Mouse (Mus musculus) embryo, embryonic 10 days (tissue): Measurements from ENCODE around the gene Vpreb1.
"Not testable (repeated sequence)": the region's sequence is repeated elsewhere in the genome, so short reads cannot be mapped to it uniquely, and the experiment has no call there.

ENCODE experiments used
- DNase-seq: peaks from one replicate; pipeline ENCODE4 v3.0.0-alpha.2; 2015; ENCODE audit warnings: low spot score

Gene Vpreb1

DNA sequence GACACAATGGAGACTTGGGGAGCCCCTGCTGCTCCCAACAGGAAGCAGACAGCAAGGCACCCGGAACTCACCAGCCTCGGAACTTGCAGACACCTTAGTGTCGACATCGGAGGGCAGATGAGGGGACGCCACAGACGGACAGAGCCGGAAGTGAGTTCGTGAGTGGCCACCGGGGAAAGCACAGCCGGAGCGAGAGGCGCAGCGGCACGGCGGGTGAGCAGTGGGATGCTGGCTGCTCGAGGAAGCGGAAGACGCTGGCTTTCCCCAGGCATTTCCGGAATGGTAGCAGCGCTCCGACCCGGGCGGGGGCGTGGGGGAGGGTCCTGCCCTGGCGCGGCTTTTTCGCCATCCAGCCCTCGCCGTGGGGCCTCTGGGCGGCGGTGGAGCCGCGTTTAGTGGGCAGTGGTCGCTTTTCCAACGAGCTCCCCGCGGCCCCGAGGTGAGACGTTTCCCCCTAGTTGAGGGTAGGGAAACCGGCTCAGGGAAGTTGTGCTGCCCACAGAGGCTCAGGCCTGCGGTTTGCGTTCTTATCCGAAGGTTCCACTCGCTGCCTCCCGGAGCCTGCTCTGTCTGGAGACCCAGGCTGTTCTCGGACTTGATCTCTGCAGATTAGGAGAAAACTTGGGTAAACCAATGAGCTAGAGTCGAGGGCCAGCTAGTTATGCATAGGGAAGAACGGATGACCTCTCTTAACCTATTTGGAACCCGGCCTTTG lies at the start of gene Vpreb1, which contains the start of gene Top3b:
TSS of gene Vpreb1 (minus strand) at position 227 of the 715 bp plus-strand sequence.
TSS of gene Top3b (plus strand) at position 120 of the 715 bp plus-strand sequence.
- DNase-seq, result peak; percentile 98

DNA sequence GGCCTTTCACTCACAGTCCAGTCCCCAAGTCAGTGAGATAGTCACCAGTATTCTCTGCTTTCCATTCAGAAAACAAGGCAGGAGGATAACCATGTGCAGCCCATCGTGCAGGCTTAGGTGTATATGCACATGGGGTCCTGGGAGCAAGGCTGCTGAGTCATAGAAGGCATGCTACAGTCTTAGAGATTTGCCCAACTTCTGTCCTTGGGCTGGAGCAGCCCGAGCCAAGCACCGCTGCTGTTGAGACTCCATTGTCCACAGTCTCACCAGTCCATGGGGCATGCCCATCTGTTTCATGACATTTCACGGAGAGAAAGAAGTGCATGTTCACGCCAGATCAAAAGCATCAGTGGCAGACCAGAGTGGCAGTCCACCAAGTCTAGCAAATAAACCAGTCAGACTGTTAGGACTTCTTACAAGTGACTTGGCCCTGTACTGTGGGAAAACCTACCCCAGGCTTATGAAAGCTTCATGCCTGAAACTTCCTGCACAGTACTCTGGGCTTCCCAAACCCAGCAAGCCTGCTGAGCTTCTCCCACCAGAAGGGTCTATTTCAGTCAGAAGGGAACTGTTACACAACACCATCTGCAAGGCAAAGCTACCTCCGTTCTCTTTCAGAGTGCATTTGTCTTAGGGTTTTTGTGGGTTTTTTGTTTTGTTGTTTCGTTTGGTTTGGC lies 47.9 kb upstream of the Vpreb1 start:
- no peak for DNase-seq

GRCm38 (mm10) chr16:16913440-16913839 lies 42.8 kb upstream of the Vpreb1 start:
- no peak for DNase-seq

GRCm38 (mm10) chr16:16911641-16912597 lies 41.3 kb upstream of the Vpreb1 start:
- peak; percentile 91 for DNase-seq

GRCm38 (mm10) chr16:16907799-16908198 lies 37.2 kb upstream of the Vpreb1 start:
- DNase-seq, result peak; percentile 10

- no peak for DNase-seq
Observed at GRCm38 (mm10) chr16:16903188-16903587, 32.5 kb upstream of the Vpreb1 start.

DNA sequence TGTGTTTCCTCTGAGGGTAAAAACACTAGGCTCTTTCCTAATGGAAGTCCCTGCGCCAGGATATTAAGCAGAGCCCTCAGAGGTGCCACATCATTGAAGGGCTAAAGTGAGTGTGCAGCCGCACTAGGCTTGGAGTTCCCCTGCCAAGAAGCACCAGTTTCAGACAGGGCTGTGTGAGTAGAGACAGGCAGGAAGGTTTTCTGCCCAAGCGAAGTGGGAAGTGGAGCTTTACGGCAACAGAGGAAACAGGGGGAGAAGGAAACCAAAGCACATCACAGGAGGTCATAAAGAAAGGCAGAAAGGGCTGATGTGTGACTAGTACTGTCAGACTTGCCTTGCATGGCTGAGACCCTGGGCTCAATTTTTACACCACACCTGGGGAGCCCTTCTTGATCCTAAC lies 31.7 kb upstream of the Vpreb1 start:
- DNase-seq, result no peak

DNA sequence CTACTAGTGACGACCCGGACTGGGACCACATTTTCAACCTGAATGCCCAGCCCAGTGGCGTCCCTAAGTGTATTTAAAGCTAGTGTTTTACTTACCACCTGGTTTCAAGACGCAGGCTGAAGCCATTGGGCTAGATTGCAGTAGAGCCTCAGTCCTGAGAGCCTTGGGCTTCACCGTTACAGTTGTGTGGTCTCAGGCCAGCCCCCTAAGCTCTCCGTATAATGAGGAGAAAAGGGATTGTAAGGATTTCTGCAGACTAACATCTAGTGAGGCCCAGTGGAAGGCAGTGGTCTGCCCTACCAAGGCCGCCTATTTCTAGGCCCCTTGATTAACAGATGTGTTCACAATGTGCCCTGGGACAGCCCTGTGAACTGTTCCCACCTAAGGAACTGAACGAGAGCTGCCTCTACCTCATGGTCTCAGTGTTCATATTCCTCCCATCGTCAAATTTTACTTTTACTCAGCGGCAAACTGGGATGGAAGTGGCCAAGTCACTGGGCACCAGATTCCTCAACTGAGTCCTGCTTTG lies 26.5 kb upstream of the Vpreb1 start:
- DNase-seq, result no peak

DNA sequence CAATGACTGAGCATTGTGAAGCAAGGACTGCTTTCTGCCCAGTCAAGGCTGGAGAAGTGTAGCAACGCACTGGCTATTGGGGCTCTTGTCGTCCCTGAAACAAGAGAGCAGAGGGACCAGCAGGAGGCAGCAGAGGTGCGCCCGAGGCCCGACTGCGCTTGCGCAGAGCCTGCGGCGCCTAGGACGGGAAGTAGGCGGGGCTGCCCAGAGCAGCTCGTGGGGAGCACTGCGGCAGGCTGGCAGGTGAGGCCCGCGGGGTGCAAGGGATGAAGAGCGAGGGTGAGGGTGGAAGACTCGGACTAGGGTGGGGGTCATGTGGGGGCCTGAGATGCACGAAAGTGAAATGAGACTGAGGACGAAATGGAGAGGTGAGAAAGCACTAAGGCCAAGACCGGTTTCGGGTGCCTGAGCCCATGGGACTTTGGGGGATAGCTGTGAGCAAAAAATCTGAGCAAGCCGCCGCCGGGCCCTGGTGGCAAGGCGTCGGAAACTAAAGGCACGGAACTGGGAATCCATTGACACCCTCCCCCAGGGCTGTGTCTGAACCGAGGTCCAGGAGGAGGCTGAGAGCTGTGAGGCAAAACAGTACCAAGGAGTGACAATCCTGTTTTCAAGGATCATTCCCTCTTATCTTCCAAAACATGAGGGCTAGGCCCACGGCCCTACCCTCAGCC lies 25.9 kb upstream of the Vpreb1 start, which contains the start of gene Ppm1f:
TSS of gene Ppm1f (plus strand) at position 88 of the 674 bp plus-strand sequence.
- peak; percentile 94 for DNase-seq

DNA sequence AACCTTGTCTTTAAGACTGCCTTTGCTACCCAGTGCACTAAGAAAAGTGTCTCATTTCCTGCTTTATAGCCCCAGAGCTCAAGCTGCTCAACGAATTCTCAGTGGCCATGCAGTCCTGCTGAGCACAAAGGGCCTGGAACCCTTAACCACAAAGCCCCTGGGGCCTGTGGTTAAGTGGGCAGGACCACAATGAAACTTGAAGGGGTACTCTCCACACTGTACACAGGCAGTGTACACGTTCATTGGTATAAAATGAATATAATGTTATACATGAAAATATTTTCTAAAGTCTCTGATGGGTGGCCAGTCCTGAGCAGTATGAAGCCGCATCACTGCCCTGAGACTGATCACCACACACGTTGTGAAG lies 25.4 kb upstream of the Vpreb1 start:
- DNase-seq, result no peak

DNA sequence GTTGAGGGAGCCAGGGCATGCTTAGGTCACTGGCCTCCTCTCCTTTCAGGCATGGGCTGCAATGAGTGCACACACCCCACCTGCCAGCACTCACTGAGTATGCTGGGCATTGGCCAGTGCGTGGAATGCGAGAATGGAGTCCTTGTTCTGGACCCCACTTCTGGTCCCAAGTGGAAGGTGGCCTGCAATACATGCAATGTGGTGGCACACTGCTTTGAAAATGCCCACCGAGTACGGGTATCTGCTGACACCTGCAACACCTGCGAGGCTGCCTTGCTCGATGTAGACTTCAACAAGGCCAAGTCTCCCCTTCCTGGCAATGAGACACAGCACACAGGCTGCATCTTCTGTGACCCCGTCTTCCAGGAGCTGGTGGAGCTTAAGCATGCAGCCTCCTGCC lies 21.7 kb upstream of the Vpreb1 start:
- DNase-seq, result no peak

GRCm38 (mm10) chr16:16888341-16888740 lies 17.7 kb upstream of the Vpreb1 start:
- no peak for DNase-seq

DNA sequence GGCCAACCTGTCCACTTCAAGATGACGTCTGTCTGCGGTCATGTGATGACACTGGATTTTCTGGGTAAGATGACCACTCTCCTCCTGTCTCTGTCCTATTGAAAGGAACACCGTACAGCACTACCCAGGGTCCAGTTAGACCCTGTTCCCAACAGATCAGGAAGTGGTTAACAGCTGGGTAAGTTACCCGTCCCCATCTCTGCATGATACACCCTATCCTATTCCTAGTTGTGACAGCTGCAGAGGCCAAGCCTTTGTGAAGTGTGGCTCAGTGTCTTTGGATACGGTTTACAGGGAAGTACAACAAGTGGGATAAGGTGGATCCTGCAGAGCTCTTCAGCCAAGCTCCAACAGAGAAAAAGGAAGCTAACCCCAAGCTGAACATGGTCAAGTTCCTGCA lies 8.4 kb upstream of the Vpreb1 start:
- DNase-seq, result no peak

- peak; percentile 3 for DNase-seq
Observed at GRCm38 (mm10) chr16:16870241-16870616, 414 bp downstream of the Vpreb1 start.

DNA sequence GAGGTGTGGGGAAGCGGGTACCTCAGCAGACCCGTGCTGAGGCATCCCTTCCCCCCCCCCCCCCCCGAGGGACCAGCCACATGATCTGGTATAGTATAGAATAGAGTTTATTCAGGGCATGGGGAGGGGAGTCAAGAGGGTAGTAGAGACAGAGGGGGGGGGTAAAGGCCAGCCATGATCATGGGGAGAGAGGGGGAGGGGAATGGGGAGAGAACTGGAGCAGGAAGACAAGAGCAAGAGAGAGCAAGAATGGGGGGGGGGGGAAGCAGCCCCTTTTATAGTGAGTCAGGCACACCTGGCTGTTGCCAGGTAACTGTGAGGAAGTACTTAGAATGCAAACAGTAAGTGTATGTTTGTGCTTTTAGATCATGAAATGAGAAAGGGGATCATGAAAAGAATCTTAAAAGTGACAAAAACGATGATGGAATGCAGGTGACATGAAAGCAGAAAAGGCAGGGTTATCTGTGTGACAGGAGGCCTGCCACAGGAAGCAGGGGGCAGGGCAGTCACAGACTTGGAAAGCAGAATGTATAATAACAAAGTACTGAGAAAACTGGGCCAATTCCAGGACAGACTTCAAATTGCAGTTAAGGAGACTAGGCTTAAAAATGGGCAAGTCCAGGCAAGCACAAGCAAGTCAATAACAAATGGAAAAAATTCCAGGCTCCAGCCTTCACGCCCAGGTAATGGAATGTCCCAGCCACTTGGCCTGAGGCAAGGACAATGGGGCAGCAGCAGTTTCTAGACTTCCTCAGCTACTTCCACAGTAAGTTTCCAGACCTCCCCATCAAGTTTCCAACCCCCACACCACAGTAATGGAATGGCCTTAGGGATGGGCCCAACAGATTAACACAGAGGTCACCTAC lies 4.7 kb downstream of the Vpreb1 start:
- peak; percentile 11 for DNase-seq

- no peak for DNase-seq
Observed at GRCm38 (mm10) chr16:16865217-16865616, 5.4 kb downstream of the Vpreb1 start.

GRCm38 (mm10) chr16:16863978-16864377 lies 6.7 kb downstream of the Vpreb1 start, which contains the start of gene Igll1:
Igll1 (minus strand) TSS chr16:16863985.
- DNase-seq, result no peak

DNA sequence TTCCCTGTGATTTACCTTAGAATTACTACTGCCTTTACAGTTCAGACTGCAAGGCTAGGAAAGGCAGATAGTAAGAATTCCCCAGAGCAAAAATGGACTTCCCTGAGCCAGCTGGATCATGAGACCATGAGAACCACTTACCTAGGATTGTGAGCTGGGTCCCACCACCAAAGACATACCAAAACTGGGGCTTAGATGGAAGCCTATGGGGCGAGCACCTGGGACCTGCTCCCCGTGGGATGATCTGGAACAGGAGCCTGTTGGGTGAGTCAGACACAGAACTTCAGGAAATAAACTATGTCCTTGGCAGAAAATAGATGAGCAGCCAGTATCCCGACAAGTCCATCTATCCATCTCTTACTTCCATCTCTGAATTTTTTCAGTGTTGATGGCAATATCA lies 8.4 kb downstream of the Vpreb1 start:
- DNase-seq, result no peak

GRCm38 (mm10) chr16:16856731-16857476 lies 13.7 kb downstream of the Vpreb1 start:
- no peak for DNase-seq

GRCm38 (mm10) chr16:16856054-16856453 lies 14.6 kb downstream of the Vpreb1 start:
- DNase-seq, result not testable (repeated sequence)
